Mouse (Mus musculus) neutrophil, adult 59 days (primary cell): Measurements from ENCODE around the gene Rab3ip. TPM values are rescaled to one million over a fixed set of nuclear protein-coding genes. Genes with fewer than 3 reads are reported as not detected.

Experiments used
- total RNA-seq, 2 experiments: library from RNA; stranded (reverse); gene quantifications; 1 replicate in 1 of 2; 2 replicates in 1 of 2; pipeline ENCODE4 v1.2.4; 2023

Rab3ip gene
- 1 to 10 TPM; 7.3 to 8.6 TPM for total RNA-seq

GRCm38 (mm10) chr10:116950009-116950769 lies at the start of gene Rab3ip:
Gene Rab3ip, minus strand, starts transcription at chr10:116950769.

GRCm38 (mm10) chr10:116986264-116987082 lies 35.9 kb upstream of the Rab3ip start, which contains the start of gene Best3:
Gene Best3, plus strand, starts transcription at chr10:116986314.

GRCm38 (mm10) chr10:116972509-116972908 lies 21.9 kb upstream of the Rab3ip start, which contains the start of gene Gm10271:
Gene Gm10271, minus strand, starts transcription at chr10:116972609.

GRCm38 (mm10) chr10:116896336-116897177 lies 54.0 kb downstream of the Rab3ip start, which contains the start of gene Myrfl:
Gene Myrfl, minus strand, starts transcription at chr10:116896919.

Other genes starting within 250 kb of the Rab3ip start
- not detected for gene Myrfl, start 53.9 kb downstream of the Rab3ip start, total RNA-seq
- gene Gm10271, start 21.8 kb upstream of the Rab3ip start, total RNA-seq = not detected
- not detected for gene Best3, start 35.5 kb upstream of the Rab3ip start, total RNA-seq
- not detected for gene Lrrc10, start 94.6 kb upstream of the Rab3ip start, total RNA-seq
- 100 to 1,000 TPM in 1 of 2 experiments, 10 to 100 TPM in 1; 95.5 to 111 TPM for gene Cct2, start 113.0 kb upstream of the Rab3ip start, total RNA-seq
- 10 to 100 TPM; 15.7 to 16.3 TPM for gene Frs2, start 197.8 kb upstream of the Rab3ip start, total RNA-seq